Mouse (Mus musculus) left cerebral cortex, postnatal 14 days (tissue): ENCODE data around the gene Eddm3b. TPM values are rescaled to one million over a fixed set of nuclear protein-coding genes. Genes with fewer than 3 reads are reported as not detected.

Source experiments
- total RNA-seq, 2 experiments: library from RNA; stranded (reverse); gene quantifications; 2 replicates each; pipeline ENCODE4 v1.2.3; 2021

The Eddm3b gene
- total RNA-seq, 2 experiments from 2014 or later, result not detected

Other genes starting within 250 kb of the Eddm3b start
- 1 to 10 TPM; 2.2 to 2.6 TPM for gene Tep1, start 243.9 kb upstream of the Eddm3b start, total RNA-seq
- 1 to 10 TPM; 2.0 to 2.9 TPM for gene Klhl33, start 216.9 kb upstream of the Eddm3b start, total RNA-seq
- 10 to 100 TPM; 35.1 to 39.7 TPM for gene Osgep, start 189.5 kb upstream of the Eddm3b start, total RNA-seq
- 10 to 100 TPM; 57.7 to 61.1 TPM for gene Apex1, start 189.5 kb upstream of the Eddm3b start, total RNA-seq
- 10 to 100 TPM; 87.3 to 98.4 TPM for gene Pip4p1, start 183.6 kb upstream of the Eddm3b start, total RNA-seq
- gene Pnp, start 183.3 kb upstream of the Eddm3b start, total RNA-seq, result 10 to 100 TPM; 13.7 to 15.2 TPM
- gene Gm49342, start 169.9 kb upstream of the Eddm3b start, total RNA-seq, result 10 to 100 TPM in 1 of 2 experiments, 1 to 10 TPM in 1; 9.2 to 14.4 TPM
- 1 to 10 TPM in 1 of 2 experiments, under 1 TPM in 1; 0.68 to 1.5 TPM for gene Pnp2, start 158.4 kb upstream of the Eddm3b start, total RNA-seq
- gene Rnase10, start 106.7 kb upstream of the Eddm3b start, total RNA-seq, result under 1 TPM in 1 of 2 experiments, not detected in 1; 0.30 TPM
- gene Rnase9, start 72.6 kb upstream of the Eddm3b start, total RNA-seq, result not detected
- not detected for gene Rnase11, start 64.3 kb upstream of the Eddm3b start, total RNA-seq
- gene Rnase12, start 56.8 kb upstream of the Eddm3b start, total RNA-seq, result not detected
- gene Olfr750, start 40.0 kb upstream of the Eddm3b start, total RNA-seq, result not detected
- 10 to 100 TPM; 19.0 to 20.1 TPM for gene Rnase4, start 23.3 kb upstream of the Eddm3b start, total RNA-seq
- 1 to 10 TPM; 2.9 to 4.1 TPM for gene Ang, start 23.3 kb upstream of the Eddm3b start, total RNA-seq
- gene Rnase6, start 9.5 kb downstream of the Eddm3b start, total RNA-seq, result not detected
- gene Rnase1, start 32.4 kb downstream of the Eddm3b start, total RNA-seq, result under 1 TPM in 1 of 2 experiments, not detected in 1; 0.48 TPM
- not detected for gene Rnase2b, start 47.8 kb downstream of the Eddm3b start, total RNA-seq
- gene Ang2, start 84.7 kb downstream of the Eddm3b start, total RNA-seq, result not detected
- not detected for gene Ear14, start 89.0 kb downstream of the Eddm3b start, total RNA-seq
- gene Rnase2a, start 141.7 kb downstream of the Eddm3b start, total RNA-seq, result not detected
- not detected for gene Gm7247, start 247.3 kb downstream of the Eddm3b start, total RNA-seq